Mouse (Mus musculus) embryonic stem cell, embryonic (primary cell): ENCODE data around the gene Tmem176a.

Experiments used
- CTCF ChIA-PET, 4 experiments: fragments of 300-600 bp in 2 of 4; fragments of 350-600 bp in 2 of 4; sonication (Branson Sonifier 250); formaldehyde crosslinking; loops; one replicate each; lab custom pipeline; 2022; ENCODE audit warnings: inconsistent platforms in 2 of 4; lab: Charles Lee
- POLR2A ChIA-PET, 4 experiments: fragments of 300-600 bp in 2 of 4; fragments of 350-600 bp in 2 of 4; sonication (Branson Sonifier 250); formaldehyde crosslinking; loops; one replicate each; lab custom pipeline; 2022; ENCODE audit warnings: antibody characterized with exemption in 4 of 4, inconsistent platforms in 1 of 4; lab: Charles Lee

Gene Tmem176a

GRCm38 (mm10) chr6:48836146-48836545 is 4.6 kb upstream of the Tmem176a start:
- CTCF ChIA-PET, result interaction anchor here in 3 of 4 experiments (0.6 to 1.3 kb wide), 4 partner anchors 19 to 150 kb away, joined by 4 to 6 read pairs (median 4); partner anchors contain the start of gene Svs1 (in 1 of the 3)
- POLR2A ChIA-PET, result no interaction called here

- ChIA-PET CTCF (interaction anchor here in 2 of 4 experiments (1.0 to 1.3 kb wide), 2 partner anchors 20 to 23 kb away, joined by 5 read pairs; no protein-coding TSS in a partner anchor), POLR2A (no interaction called here)
Observed at GRCm38 (mm10) chr6:48837516-48837915, 3.2 kb upstream of the Tmem176a start.

GRCm38 (mm10) chr6:48838321-48839080 is 2.2 kb upstream of the Tmem176a start:
- ChIA-PET CTCF (interaction anchor here in 1 of 4 experiments (0.7 to 1.3 kb wide), 2 partner anchors 21 to 22 kb away, joined by 3 to 5 read pairs; no protein-coding TSS in a partner anchor), POLR2A (no interaction called here)

GRCm38 (mm10) chr6:48840973-48841625 is 380 bp downstream of the Tmem176a start, which contains the start of gene Tmem176b:
TSS of gene Tmem176b (minus strand) at chr6:48841496.
- ChIA-PET POLR2A (no interaction called here), CTCF (interaction anchor here in 3 of 4 experiments (0.6 to 1.7 kb wide), 8 partner anchors 17 to 657 kb away, joined by 3 to 8 read pairs (median 4); no protein-coding TSS in a partner anchor)

- ChIA-PET CTCF (interaction anchor here in 3 of 4 experiments (0.6 to 1.7 kb wide), 9 partner anchors 17 to 658 kb away, joined by 3 to 6 read pairs (median 3); no protein-coding TSS in a partner anchor), POLR2A (no interaction called here)
Observed at GRCm38 (mm10) chr6:48842111-48842842, 1.6 kb downstream of the Tmem176a start.

- ChIA-PET POLR2A (no interaction called here), CTCF (interaction anchor here in 2 of 4 experiments (0.7 kb wide), 2 partner anchors 9 to 13 kb away, joined by 3 to 4 read pairs; no protein-coding TSS in a partner anchor)
Observed at GRCm38 (mm10) chr6:48845086-48845485, 4.4 kb downstream of the Tmem176a start.

GRCm38 (mm10) chr6:48851820-48852491 is 11.2 kb downstream of the Tmem176a start:
- POLR2A ChIA-PET, result interaction anchor here in 2 of 4 experiments (0.6 to 0.7 kb wide), 2 partner anchors 81 to 315 kb away, joined by 3 to 5 read pairs; partner anchors contain the start of gene Gimap3 (in 1 of the 2)
- CTCF ChIA-PET, result interaction anchor here (0.6 to 2.2 kb wide), 9 partner anchors 8 to 1995 kb away, joined by 3 to 15 read pairs (median 5); no protein-coding TSS in a partner anchor

- CTCF ChIA-PET, result interaction anchor here (0.6 to 2.2 kb wide), 7 partner anchors 10 to 294 kb away, joined by 3 to 13 read pairs (median 4); partner anchors contain the start of gene Gimap8 (in 1 of the 4)
Observed at GRCm38 (mm10) chr6:48854155-48854554, 13.4 kb downstream of the Tmem176a start.

GRCm38 (mm10) chr6:48857613-48858302 is 17.0 kb downstream of the Tmem176a start:
- ChIA-PET POLR2A (interaction anchor here in 1 of 4 experiments (0.7 kb wide), 1 partner anchor 334 kb away, joined by 3 read pairs; no protein-coding TSS in a partner anchor), CTCF (interaction anchor here (0.5 to 1.8 kb wide), 36 partner anchors 10 to 1212 kb away, joined by 3 to 12 read pairs (median 4); partner anchors contain the start of genes Fam221a (in 1 of the 4), Gimap5 (in 1 of the 4), Gimap8 (in 1 of the 4) and Tmem176a (in 1 of the 4))

More at GRCm38 (mm10) chr6:48854155-48854554, 13.4 kb downstream of the Tmem176a start:
- POLR2A ChIA-PET, result no interaction called here

GRCm38 (mm10) chr6:48860130-48860815 is 19.6 kb downstream of the Tmem176a start:
- ChIA-PET CTCF (interaction anchor here (0.5 to 2.0 kb wide), 105 partner anchors 8 to 1964 kb away, joined by 3 to 17 read pairs (median 4); partner anchors contain the start of genes Aoc1 (in 2 of the 4), Tmem176a (in 2 of the 4), Tmem176b (in 2 of the 4) and Doxl2 (in 1 of the 4)), POLR2A (interaction anchor here in 3 of 4 experiments (0.6 to 1.5 kb wide), 9 partner anchors 8 to 1319 kb away, joined by 3 to 6 read pairs (median 3); partner anchors contain the start of gene Tra2a (in 1 of the 3))

- ChIA-PET CTCF (interaction anchor here (0.5 to 2.0 kb wide), 92 partner anchors 8 to 1963 kb away, joined by 3 to 17 read pairs (median 4); partner anchors contain the start of genes Aoc1 (in 2 of the 4), Tmem176a (in 2 of the 4), Tmem176b (in 2 of the 4) and Doxl2 (in 1 of the 4)), POLR2A (interaction anchor here in 3 of 4 experiments (0.6 to 1.5 kb wide), 9 partner anchors 8 to 1318 kb away, joined by 3 to 6 read pairs (median 3); partner anchors contain the start of gene Tra2a (in 1 of the 3))
Observed at GRCm38 (mm10) chr6:48860851-48861250, 20.1 kb downstream of the Tmem176a start.

GRCm38 (mm10) chr6:48861616-48862280 is 21.0 kb downstream of the Tmem176a start:
- CTCF ChIA-PET, result interaction anchor here in 2 of 4 experiments (0.6 to 2.0 kb wide), 4 partner anchors 10 to 216 kb away, joined by 3 to 4 read pairs (median 4); no protein-coding TSS in a partner anchor
- POLR2A ChIA-PET, result interaction anchor here in 1 of 4 experiments (0.6 kb wide), 1 partner anchor 198 kb away, joined by 3 read pairs; no protein-coding TSS in a partner anchor

GRCm38 (mm10) chr6:48862816-48863215 is 22.1 kb downstream of the Tmem176a start:
- CTCF ChIA-PET, result no interaction called here
- POLR2A ChIA-PET, result no interaction called here

GRCm38 (mm10) chr6:48863488-48863887 is 22.8 kb downstream of the Tmem176a start:
- POLR2A ChIA-PET, result interaction anchor here in 1 of 4 experiments (0.6 kb wide), 1 partner anchor 358 kb away, joined by 5 read pairs; no protein-coding TSS in a partner anchor
- CTCF ChIA-PET, result interaction anchor here in 1 of 4 experiments (0.6 kb wide), 1 partner anchor 542 kb away, joined by 3 read pairs; no protein-coding TSS in a partner anchor

GRCm38 (mm10) chr6:48864181-48864580 is 23.5 kb downstream of the Tmem176a start:
- CTCF ChIA-PET, result interaction anchor here in 1 of 4 experiments (0.7 kb wide), 1 partner anchor 119 kb away, joined by 3 read pairs; no protein-coding TSS in a partner anchor

More at GRCm38 (mm10) chr6:48864181-48864580, 23.5 kb downstream of the Tmem176a start:
- POLR2A ChIA-PET, result interaction anchor here in 1 of 4 experiments (0.6 kb wide), 1 partner anchor 11 kb away, joined by 3 read pairs; no protein-coding TSS in a partner anchor
